Comparison of ENCODE assay signal across 8 mouse cellular contexts in the genomic region with DNA sequence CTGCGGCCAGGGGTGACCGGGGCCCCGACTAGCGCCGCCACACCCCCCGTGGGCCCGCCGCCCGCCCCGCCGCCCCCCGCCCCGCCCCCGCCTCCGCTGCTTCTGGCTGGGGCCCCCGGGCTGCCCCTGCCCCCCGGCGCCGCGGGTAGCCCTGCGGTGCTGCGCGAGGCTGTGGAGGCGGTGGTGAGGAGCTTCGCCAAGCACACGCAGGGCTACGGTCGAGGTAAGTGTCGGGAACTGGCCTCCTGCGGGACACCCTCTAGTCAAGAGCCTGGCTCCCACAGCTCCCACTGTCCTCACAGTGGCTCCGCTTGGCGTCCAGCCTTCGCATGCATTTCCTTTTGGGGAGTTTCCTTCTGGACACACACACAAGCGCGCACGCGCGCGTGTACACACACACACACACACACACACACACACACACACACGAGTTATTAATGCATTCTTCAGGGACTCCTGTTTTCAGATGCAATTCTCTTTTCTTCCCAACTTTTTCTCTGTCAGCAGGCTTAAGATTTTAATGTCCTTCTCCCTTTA. TPM values are rescaled to one million over a fixed set of nuclear protein-coding genes. Genes with fewer than 3 reads are reported as not detected.
DNase-seq lines count a peak whose midpoint lies in the region; ATAC-seq and TF ChIP-seq lines count a peak whose summit lies in the region.
"Had no signal": no experiment of that assay in that cellular context is flagged by ENCODE, and none has a peak within 500 bp of the region (broad histone marks: within the 10 kb centered on the region; RNA-seq: fewer than 3 reads in every experiment).

No protein-coding gene starts in this region.

- intact Hi-C loops in heart, postnatal 36 days (cut with DNase I) = loop anchor here (2.0 kb wide), 1 partner anchor 33 kb away; a partner anchor contains a TSS

- peak overlapping the region; percentile 37; the same call in 1 of the 2 replicates for H3K27ac ChIP-seq in bone marrow, adult 2 months (ENCODE audit: control insufficient read depth, insufficient read depth, low read depth, low read length, poor library complexity)
- H3K27ac ChIP-seq in forebrain, embryonic 14.5 days (ENCODE audit: low read depth, low read length) = peak overlapping the region; percentile 96

- DNase-seq in MEL-GATA-1-ER (ENCODE audit: extremely low read depth, low read depth) = peak; percentile 68
- DNase-seq in forebrain, embryonic 14.5 days (ENCODE audit: low spot score) = peak; percentile 81
- peak; percentile 79 to 86 for DNase-seq in heart, postnatal 36 days
- peak; percentile 63 to 74 for DNase-seq in layer of hippocampus, postnatal 10 days (ENCODE audit: low spot score in 2 of 2)
- peak; percentile 68 for DNase-seq in lung, postnatal 25 days (ENCODE audit: low spot score)
- DNase-seq in skeletal muscle tissue, adult 2 months (ENCODE audit: low read depth, low spot score) = peak; percentile 73

- no peaks in the 10 kb centered on the region for H3K9me3 ChIP-seq in forebrain, embryonic 14.5 days (replicated peaks; ENCODE audit: control insufficient read depth, low read length)

- peak; percentile 64 for ATAC-seq in forebrain, embryonic 14.5 days

- peak overlapping the region; percentile 69 for H3K4me2 ChIP-seq in forebrain, embryonic 14.5 days (ENCODE audit: low read length)

- no peaks in the 10 kb centered on the region for H3K36me3 ChIP-seq in forebrain, embryonic 14.5 days (ENCODE audit: control insufficient read depth, insufficient read depth, low read length)

- no peaks in the 10 kb centered on the region for H3K27me3 ChIP-seq in forebrain, embryonic 14.5 days (replicated peaks; ENCODE audit: control insufficient read depth, insufficient read depth, low read length)

- H3K4me1 ChIP-seq in bone marrow, adult 2 months (ENCODE audit: control insufficient read depth, insufficient read depth, low read length) = peaks cover 1% of the 10 kb centered on the region; the same call in 1 of the 2 replicates
- H3K4me1 ChIP-seq in forebrain, embryonic 14.5 days (ENCODE audit: control insufficient read depth, insufficient read depth, low read length) = peaks cover 57% of the 10 kb centered on the region

- H3K4me3 ChIP-seq in bone marrow, adult 2 months (replicated peaks; ENCODE audit: control insufficient read depth, low read depth, low read length) = peak overlapping the region; percentile 56
- peak overlapping the region; percentile 82 for H3K4me3 ChIP-seq in forebrain, embryonic 14.5 days (ENCODE audit: low read depth, low read length)

- 3% methylated on average over 40 of the region's 40 CpGs for WGBS in bone marrow, adult 2 months
- WGBS in forebrain, embryonic 14.5 days = 0% methylated on average over 8 of the region's 40 CpGs

- no peak for TF ChIP-seq CTCF in bone marrow, adult 2 months (IDR thresholded peaks at IDR 0.05; ENCODE audit: control insufficient read depth, insufficient read depth, low read length)

- peak overlapping the region; percentile 90 for H3K9ac ChIP-seq in forebrain, embryonic 14.5 days (ENCODE audit: low read length)

- 0 out of 2 replicates have a peak, but pooled peaks have one; percentile 11 for TF ChIP-seq POLR2A in bone marrow, adult 2 months (IDR thresholded peaks at IDR 0.05; ENCODE audit: borderline replicate concordance, control insufficient read depth, low read depth, low read length)

RNA-seq across cellular contexts. Expression of a gene that starts 0.4 kb away (rescaled TPM):
- polyA plus RNA-seq in bone marrow, adult 2 months (2011; ENCODE audit: insufficient read depth, insufficient read length, low replicate concordance, missing spikeins) = 3.3 and 5.7 TPM in 2 replicates
- polyA plus RNA-seq in forebrain, embryonic 14.5 days (2014; fragmentation: Nextera tagmentation; extraction: Ambion mirVana) = 7.4 and 7.8 TPM in 2 replicates
- 10 to 100 TPM; 27.6 to 32.1 TPM for total RNA-seq in heart, postnatal 36 days (2021)
- 10 to 100 TPM; 40.8 to 44.5 TPM for total RNA-seq in layer of hippocampus, postnatal 10 days (2021)

RNA-seq across cellular contexts. Expression of a gene that starts 4.9 kb away (rescaled TPM):
- not detected in 2 replicates for polyA plus RNA-seq in bone marrow, adult 2 months (2011; ENCODE audit: insufficient read depth, insufficient read length, low replicate concordance, missing spikeins)
- 11.8 and 14.9 TPM in 2 replicates for polyA plus RNA-seq in forebrain, embryonic 14.5 days (2014; fragmentation: Nextera tagmentation; extraction: Ambion mirVana)
- total RNA-seq in heart, postnatal 36 days (2021) = 1 to 10 TPM; 1.3 to 2.2 TPM
- total RNA-seq in layer of hippocampus, postnatal 10 days (2021) = 10 to 100 TPM; 41.3 to 45.5 TPM

RNA-seq across cellular contexts. Expression of a gene that starts 7.3 kb away (rescaled TPM):
- 61.0 and 72.3 TPM in 2 replicates for polyA plus RNA-seq in bone marrow, adult 2 months (2011; ENCODE audit: insufficient read depth, insufficient read length, low replicate concordance, missing spikeins)
- 8.0 and 8.2 TPM in 2 replicates for polyA plus RNA-seq in forebrain, embryonic 14.5 days (2014; fragmentation: Nextera tagmentation; extraction: Ambion mirVana)
- total RNA-seq in heart, postnatal 36 days (2021) = 10 to 100 TPM; 30.3 to 33.0 TPM
- total RNA-seq in layer of hippocampus, postnatal 10 days (2021) = 10 to 100 TPM; 27.5 to 28.6 TPM

RNA-seq across cellular contexts. Expression of a gene that starts 24.5 kb away (rescaled TPM):
- not detected in 2 replicates for polyA plus RNA-seq in bone marrow, adult 2 months (2011; ENCODE audit: insufficient read depth, insufficient read length, low replicate concordance, missing spikeins)
- 0.45 TPM in 1 of 2 replicates, not detected in the other for polyA plus RNA-seq in forebrain, embryonic 14.5 days (2014; fragmentation: Nextera tagmentation; extraction: Ambion mirVana)
- 1 to 10 TPM in 1 of 2 experiments, under 1 TPM in 1; 0.89 to 2.8 TPM for total RNA-seq in heart, postnatal 36 days (2021)
- total RNA-seq in layer of hippocampus, postnatal 10 days (2021) = not detected
- total RNA-seq: layer of hippocampus, adult 8-10 months had no signal

RNA-seq across cellular contexts. Expression of a gene that starts 28.4 kb away (rescaled TPM):
- polyA plus RNA-seq in bone marrow, adult 2 months (2011; ENCODE audit: insufficient read depth, insufficient read length, low replicate concordance, missing spikeins) = 154 and 168 TPM in 2 replicates
- 132 and 136 TPM in 2 replicates for polyA plus RNA-seq in forebrain, embryonic 14.5 days (2014; fragmentation: Nextera tagmentation; extraction: Ambion mirVana)
- total RNA-seq in heart, postnatal 36 days (2021) = 10 to 100 TPM; 30.9 to 40.9 TPM
- 10 to 100 TPM; 69.9 to 75.6 TPM for total RNA-seq in layer of hippocampus, postnatal 10 days (2021)

Comparison
In these comparisons a context has a peak if more than half of its experiments do, and no peak if none do; other contexts are left out.
1. Peak in every context shown above with its lines: DNase-seq, ATAC-seq, H3K4me3 ChIP-seq and H3K27ac ChIP-seq.
2. RNA of a gene that starts 4.9 kb away (total RNA-seq): 41.3 to 45.5 TPM in layer of hippocampus, postnatal 10 days; 1.3 to 2.2 TPM in heart, postnatal 36 days; every median in the first group is over 10 times any median in the second.